Mouse (Mus musculus): ENCODE data around the gene 1110008L16Rik. TPM values are rescaled to one million over a fixed set of nuclear protein-coding genes. Genes with fewer than 3 reads are reported as not detected.
"Not testable (repeated sequence)": the region's sequence is repeated elsewhere in the genome, so short reads cannot be mapped to it uniquely, and the experiment has no call there.

The 1110008L16Rik gene
- total RNA-seq (2021) = 10 to 100 TPM; 15.4 to 18.9 TPM
- long read RNA-seq, experiment 1, transcript 1110008L16Rik-201 (7 exons, 3,122 nt) = major isoform, 9 of 12 reads
- long read RNA-seq, experiment 1, partial matches to known transcripts = 1 of 12 reads
- long read RNA-seq, experiment 1, other reads (novel, unspliced or antisense) = 1 of 12 reads
- long read RNA-seq, experiment 2, partial matches to known transcripts = 0 of 5 reads
- long read RNA-seq, experiment 2, other reads (novel, unspliced or antisense) = 1 of 5 reads

DNA sequence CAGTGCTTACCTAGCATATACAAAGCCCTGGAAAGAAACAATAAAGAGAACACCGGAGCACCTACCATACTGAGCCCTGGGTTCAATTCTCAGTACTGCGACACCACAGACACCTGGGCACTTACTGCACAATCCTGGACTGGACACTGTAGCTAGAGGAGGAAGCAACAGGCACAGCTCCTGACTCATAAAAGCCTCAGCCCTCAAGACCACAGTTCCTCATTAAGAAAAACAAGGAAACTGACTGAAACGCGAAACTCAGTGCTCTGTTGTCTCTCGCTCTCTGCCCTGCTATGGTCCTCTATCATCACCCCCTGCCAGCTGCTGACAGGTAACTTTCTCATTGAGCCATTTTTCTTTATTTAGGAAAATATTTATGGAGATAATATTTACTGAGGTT is at the start of gene 1110008L16Rik:
TSS of gene 1110008L16Rik (plus strand) at position 242 of the 400 bp plus-strand sequence.
- DNase-seq = no peak

DNA sequence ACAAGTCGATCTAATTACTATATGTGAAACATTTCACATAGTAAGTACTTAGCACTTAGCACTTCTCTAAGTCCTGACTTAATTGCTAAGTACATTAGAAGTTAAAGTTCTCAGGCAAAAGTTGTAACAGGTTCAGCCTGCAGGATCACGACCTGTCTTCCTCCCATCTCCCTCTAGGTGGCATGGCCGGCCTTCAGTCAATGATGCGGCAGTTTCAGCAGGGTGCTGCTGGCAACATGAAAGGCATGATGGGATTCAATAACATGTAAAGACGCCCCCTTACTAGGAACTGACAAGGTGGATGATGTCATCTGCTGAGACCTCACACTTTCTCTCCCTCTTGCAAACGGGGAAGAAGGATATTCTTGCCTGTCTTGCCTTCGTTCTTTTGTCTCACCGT is 37.4 kb upstream of the 1110008L16Rik start:
- DNase-seq = not testable (repeated sequence)

DNA sequence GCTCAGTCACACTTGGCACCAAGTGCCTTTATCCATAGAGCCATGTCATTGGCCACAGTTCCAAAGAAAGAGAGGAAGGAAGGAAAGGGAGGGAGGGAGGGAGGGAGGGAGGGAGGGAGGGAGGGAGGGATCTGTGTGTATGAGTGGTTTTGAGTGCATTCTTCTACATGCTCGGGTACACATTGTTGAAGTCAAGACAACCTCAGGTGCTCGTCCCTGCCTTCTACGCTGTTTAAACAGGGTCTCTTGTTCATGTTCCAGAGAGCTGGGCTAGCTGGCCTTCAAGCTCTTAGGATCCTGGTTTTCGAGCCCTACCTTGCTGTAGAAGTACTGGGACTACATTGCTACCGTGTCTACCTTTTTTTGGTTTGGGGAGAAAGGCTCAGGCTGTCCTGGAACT is 36.0 kb upstream of the 1110008L16Rik start:
- DNase-seq = not testable (repeated sequence)

DNA sequence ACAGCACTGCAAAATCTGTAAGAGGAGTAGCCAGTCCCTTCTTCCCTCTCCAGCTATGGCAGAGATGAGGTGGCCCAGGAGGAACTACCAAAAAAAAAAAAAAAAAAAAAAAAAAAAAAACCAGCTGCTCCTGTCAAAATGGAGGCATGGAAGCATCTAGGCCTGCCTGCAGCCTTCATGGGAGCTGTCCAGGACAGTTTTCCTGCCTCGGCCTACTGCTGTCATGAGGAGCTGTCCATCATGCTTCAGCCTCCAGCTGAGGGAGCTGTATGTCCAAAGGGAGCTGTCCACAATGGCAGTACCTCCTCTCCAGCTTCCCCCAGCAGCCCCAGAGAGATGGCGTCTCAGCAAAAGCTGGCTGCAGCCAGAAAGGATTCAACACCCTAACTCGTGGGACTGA is 27.1 kb upstream of the 1110008L16Rik start:
- no peak for DNase-seq

GRCm38 (mm10) chr12:55277583-55277982 is 21.8 kb upstream of the 1110008L16Rik start:
- DNase-seq = not testable (repeated sequence)

DNA sequence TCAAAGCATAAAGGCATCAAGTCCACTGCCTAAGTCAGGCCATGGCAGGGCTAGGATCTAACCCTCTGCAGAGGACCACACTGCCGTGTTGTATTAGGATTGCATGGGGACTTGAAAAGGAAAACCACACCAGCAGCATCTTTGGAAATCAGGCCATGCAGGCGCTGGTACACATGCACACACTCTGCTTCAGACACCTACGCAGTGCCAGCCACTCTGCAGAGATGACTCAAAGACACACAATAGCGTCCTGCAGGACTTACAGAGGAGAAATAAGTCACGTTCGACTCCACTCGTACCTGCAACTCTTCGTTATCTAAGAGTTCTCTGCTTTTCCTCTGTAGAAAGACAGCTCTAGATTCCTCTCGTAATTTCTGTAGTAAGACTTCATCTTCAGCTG is 1.3 kb upstream of the 1110008L16Rik start:
- DNase-seq = no peak

DNA sequence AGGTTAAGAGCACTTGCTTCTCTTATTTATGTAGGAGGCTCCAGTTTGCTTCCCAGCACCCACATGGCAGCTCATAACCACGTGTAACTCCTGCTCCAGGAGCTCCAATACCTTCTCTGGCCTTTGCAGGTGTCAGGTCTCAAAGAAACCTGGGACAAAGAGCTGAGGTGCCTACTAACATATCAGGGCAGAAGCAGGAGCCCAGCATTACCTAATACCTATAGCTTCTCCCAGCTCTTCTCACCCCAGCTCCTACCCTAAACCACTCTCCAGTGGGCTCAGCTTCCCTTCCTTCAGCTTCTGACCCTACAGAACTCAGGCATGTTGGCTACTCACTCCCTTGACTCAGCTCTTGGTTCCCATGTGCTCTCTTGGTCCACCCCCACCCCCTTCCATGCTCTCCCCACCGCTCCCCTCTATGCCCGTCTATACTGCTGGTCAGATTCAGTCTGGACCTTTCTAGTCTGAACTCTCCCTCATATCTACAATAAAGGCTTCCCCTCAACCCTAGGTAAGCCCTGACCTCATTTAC is 1.5 kb downstream of the 1110008L16Rik start:
- no peak for DNase-seq

DNA sequence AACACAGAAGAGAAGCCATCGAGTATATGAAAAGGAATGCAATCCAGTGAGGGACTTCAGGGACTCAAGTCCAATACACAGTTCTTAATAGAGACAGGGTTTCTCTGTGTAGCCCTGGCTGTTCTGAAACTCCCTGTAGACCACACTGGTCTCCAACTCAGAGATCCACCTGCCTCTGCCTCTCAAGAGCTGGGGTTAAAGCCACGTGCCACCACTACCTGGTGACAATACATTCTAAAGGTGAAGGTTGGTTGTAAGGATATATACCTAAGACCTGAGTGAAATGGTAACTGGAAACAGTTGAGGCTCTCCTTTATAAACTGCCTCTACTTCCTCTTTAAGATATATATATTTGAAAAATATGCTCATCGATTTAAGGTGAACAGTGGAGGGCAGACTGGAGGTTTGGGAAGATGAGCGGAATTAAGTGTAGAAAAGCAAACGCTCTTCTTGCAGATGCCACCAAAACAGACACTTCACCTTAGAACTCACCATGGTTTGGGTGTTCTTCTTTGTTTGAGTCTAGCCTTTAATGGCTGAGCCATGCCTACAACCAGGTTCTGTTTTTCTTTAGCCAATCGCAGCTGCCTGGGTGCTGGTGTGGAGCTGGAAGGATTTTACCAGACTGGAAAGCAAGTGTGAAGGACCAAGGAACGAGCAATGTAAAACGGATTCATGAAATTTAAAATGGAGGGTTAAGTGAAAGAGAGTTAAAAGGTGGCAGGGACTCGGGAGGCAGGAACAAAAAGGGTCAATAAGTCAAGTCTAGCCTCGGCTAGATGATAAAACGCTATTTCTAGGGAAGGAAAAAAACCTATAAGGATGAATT is 2.3 kb downstream of the 1110008L16Rik start:
- DNase-seq = no peak

GRCm38 (mm10) chr12:55302485-55303441 is 3.4 kb downstream of the 1110008L16Rik start, which contains the start of gene Ppp2r3c:
Gene Ppp2r3c, minus strand, starts transcription at chr12:55302998.
- peak; percentile 92 to 94 for DNase-seq

- DNase-seq = no peak
These were observed 7.0 kb downstream of the 1110008L16Rik start for GRCm38 (mm10) chr12:55306371-55306770.

GRCm38 (mm10) chr12:55307566-55307965 is 8.2 kb downstream of the 1110008L16Rik start:
- DNase-seq = no peak

GRCm38 (mm10) chr12:55308731-55309130 is 9.4 kb downstream of the 1110008L16Rik start:
- DNase-seq = no peak

- DNase-seq = no peak
These were observed 10.1 kb downstream of the 1110008L16Rik start for GRCm38 (mm10) chr12:55309501-55309900.

DNA sequence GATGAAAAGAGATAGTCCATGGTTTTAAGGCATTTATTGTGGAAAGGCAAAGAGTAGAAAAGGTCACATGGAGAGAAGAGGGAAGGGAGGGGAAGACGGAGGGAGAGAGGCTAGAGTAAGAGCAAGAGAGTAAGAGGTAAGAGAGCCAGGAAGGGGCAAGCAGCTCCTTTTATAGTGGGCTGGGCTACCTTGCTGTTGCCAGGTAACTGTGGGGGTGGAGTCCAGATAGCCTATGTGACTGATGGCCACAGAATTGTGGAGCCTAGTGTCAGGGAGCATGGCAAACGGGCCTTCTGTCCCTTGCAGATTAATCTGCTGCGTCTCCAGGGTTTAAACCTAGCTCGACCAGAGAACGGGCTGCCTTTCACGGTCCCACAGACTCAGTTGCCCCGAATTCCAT is 12.5 kb downstream of the 1110008L16Rik start:
- DNase-seq = no peak

- DNase-seq = no peak
These were observed 14.5 kb downstream of the 1110008L16Rik start for GRCm38 (mm10) chr12:55313901-55314300.

DNA sequence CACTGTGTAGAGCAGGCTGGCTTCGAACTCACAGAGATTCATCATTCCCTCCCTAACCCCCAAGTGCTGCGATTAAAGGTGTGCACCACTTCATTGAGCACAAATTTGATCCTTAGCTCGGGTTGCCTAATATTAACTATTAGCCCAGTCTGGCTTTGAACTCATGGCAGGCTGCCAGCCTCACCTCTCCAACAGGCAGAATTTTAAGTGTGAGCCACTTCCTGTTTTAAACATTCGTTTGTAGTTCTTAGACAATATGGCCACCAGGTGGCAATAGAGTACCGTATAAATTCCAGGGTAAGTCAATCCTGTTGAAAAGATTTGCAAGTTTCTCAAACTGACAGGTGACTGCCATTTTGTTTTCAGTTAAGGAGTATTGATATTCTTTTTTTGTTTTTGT is 15.8 kb downstream of the 1110008L16Rik start:
- peak; percentile 43 to 82 for DNase-seq

DNA sequence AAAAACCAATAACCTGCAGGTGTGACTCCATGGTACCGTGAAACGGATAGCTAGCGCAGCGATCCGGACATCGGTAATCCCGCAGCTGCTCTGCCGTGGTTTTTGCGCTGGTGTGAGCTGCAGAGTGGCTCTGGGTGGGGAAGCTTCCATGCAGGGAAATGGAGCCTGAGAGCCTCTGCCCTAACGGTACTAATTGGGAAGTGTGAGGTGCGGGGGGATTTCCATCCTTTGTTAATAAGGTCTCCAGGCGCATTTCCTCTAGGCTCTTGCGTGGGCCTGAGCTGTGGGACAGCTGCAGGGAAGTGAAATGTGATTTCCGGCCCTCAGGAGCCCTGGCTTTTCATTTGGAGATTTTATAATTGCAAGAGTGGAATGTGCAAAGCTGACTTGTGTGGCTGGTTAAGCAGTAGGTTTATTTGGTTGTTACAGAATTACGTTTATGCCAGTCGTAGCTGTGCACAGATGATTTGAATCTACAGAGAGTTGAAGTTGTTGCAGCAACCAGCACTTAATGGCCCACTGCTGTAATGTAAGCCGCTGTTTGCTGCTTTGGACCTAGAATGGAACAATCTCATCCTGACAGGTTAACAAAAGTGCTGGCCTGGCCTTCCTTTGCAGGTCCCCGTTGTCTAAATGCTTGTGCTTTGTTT is 22.4 kb downstream of the 1110008L16Rik start:
- DNase-seq = peak in 1 of 2 experiments; percentile 30

DNA sequence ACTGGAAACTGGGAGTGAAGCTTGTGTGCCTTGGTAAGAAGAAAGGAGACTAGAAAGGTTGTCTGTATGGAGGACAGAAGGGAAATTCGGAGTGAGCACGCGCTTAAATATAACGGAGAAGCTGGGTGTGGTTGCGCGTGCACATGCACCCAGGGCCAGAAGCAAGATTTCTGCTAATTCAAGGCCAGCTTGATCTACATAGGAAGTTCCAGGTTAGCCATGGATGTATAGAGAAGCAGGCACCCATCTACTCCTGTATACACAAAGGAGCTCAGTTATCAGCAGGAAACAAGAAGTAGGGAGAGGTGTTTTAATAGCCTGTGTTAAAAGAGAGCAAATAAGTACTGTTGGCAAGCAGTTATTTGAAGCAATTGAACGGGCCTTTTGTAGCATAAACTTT is 26.3 kb downstream of the 1110008L16Rik start:
- no peak for DNase-seq

GRCm38 (mm10) chr12:55328784-55329183 is 29.4 kb downstream of the 1110008L16Rik start:
- DNase-seq = no peak

DNA sequence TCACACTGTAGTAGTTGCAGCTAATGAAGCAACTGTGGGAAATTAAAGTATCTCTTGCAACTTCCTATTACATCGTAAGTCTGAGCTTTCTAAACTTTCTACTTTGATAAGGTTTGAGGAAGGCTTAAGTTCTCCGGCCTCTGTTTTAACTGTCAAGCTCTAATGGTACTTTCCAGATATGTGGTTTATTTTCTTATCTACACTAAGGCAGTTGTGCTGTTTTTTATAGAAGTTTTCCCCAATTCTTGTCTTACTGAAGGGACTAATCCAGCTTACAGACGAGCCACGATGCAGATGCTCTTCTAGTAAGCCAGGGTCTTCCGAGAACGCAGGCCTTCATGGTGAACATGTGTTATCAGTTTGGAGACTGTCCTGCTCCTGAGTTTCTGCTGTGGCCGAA is 30.0 kb downstream of the 1110008L16Rik start:
- no peak for DNase-seq

GRCm38 (mm10) chr12:55333662-55334061 is 34.3 kb downstream of the 1110008L16Rik start:
- DNase-seq = no peak
